8 mouse cellular contexts compared by ENCODE assay signal in the genomic region with DNA sequence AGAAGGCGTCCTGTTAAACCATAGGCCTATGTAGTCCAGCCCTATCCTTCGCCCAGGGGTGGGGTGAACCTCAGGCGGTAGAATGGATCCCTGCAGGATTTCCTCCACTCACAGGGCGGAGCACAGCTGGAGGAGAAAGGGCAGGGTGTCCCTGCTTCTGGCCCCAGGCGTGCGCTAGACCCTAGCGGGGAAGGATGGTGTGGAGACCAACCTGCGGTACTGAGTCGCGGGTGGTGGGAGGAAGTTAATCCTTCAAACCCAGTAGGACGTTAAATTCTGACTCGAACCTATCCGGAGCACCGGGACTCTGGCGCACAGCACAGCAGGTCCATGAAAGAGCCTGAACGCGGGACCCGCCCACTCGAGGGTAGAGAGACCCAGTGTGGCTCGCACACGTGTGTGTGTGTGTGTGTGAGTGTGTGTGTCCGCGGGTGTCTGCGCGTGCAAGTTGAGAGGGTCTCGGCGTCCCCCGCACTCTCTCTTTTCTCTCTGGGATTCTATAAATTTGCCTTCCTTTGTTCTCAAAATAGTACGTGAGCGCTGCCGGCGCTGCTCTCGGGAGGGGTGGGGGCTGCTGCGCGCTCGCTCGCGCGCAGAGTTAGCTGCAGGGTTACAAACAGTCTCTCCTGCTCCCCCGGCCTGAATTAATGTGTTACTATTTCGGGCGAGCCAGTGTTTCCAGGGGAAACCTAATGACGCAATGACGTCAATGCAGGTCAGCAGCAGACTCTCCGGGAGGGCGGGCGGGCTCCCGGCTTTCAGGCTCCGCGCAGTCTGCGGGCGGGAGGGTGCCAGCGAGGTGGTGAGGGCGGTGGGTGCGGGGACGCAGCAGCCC.
DNase-seq lines count a peak whose midpoint lies in the region; ATAC-seq and TF ChIP-seq lines count a peak whose summit lies in the region.

No protein-coding gene starts in this region.

- WGBS in heart, embryonic 14.5 days, result under 1% methylated on average over 56 of the region's 56 CpGs
- WGBS in liver, embryonic 14.5 days (ENCODE audit: insufficient replicate concordance), result 2% methylated on average over 56 of the region's 56 CpGs

- no peak overlapping the region for H3K27ac ChIP-seq in gastrocnemius, adult 2 months
- H3K27ac ChIP-seq in heart, embryonic 14.5 days (replicated peaks in 1 of 2; ENCODE audit: control insufficient read depth in 1 of 2, insufficient read depth in 1 of 2, low read depth in 2 of 2, low read length in 2 of 2), result no peak overlapping the region
- H3K27ac ChIP-seq in liver, embryonic 14.5 days, result no peak overlapping the region

- no peaks in the 10 kb centered on the region for H3K9me3 ChIP-seq in heart, embryonic 14.5 days (ENCODE audit: control insufficient read depth, low read length)
- no peaks in the 10 kb centered on the region for H3K9me3 ChIP-seq in liver, embryonic 14.5 days (ENCODE audit: control insufficient read depth, low read length)

- intact Hi-C loops in gastrocnemius, adult 2 months (cut with DNase I), result no loop called here
- intact Hi-C loops in gastrocnemius, postnatal 14 days (cut with DNase I; ENCODE audit: low total_unique reads), result no loop called here

- H3K9ac ChIP-seq in heart, embryonic 14.5 days (ENCODE audit: low read length), result peak overlapping the region; percentile 64
- H3K9ac ChIP-seq in liver, embryonic 14.5 days (replicated peaks), result no peak overlapping the region

- peaks cover 33% of the 10 kb centered on the region for H3K27me3 ChIP-seq in heart, embryonic 14.5 days (ENCODE audit: control insufficient read depth, insufficient read depth, low read length)
- peaks cover 24% of the 10 kb centered on the region for H3K27me3 ChIP-seq in liver, embryonic 14.5 days (ENCODE audit: control insufficient read depth, insufficient read depth, low read length)

- peak; percentile 30 for DNase-seq in gastrocnemius, adult 2 months
- no peak for DNase-seq in gastrocnemius, postnatal 14 days
- DNase-seq in embryo, embryonic 10 days (ENCODE audit: low spot score), result peak; percentile 69
- DNase-seq in kidney, postnatal 4 days, result peak; percentile 46 to 65
- DNase-seq in liver, embryonic 14.5 days (ENCODE audit: low read depth in 3 of 3, low spot score in 3 of 3), result no peak
- peak; percentile 60 for DNase-seq in right cerebral cortex, postnatal 14 days
- DNase-seq in urinary bladder, adult 2 months (ENCODE audit: low spot score), result no peak

- TF ChIP-seq EP300 in liver, embryonic 14.5 days (IDR thresholded peaks at IDR 0.05; ENCODE audit: low read depth), result no peak

- ATAC-seq in heart, embryonic 14.5 days (ENCODE audit: insufficient number of reproducible peaks, insufficient read depth, low FRiP score, low read depth), result 0 out of 2 replicates have a peak, but pooled peaks have one; percentile 28
- no peak for ATAC-seq in liver, embryonic 14.5 days (ENCODE audit: insufficient read depth)

- peak overlapping the region; percentile 96 for H3K4me2 ChIP-seq in heart, embryonic 14.5 days (ENCODE audit: low read length)
- H3K4me2 ChIP-seq in liver, embryonic 14.5 days (ENCODE audit: low read depth), result peak overlapping the region; percentile 44

- peak overlapping the region; percentile 67 for H3K4me3 ChIP-seq in gastrocnemius, adult 2 months
- peak overlapping the region; percentile 48 to 62 for H3K4me3 ChIP-seq in heart, embryonic 14.5 days (ENCODE audit: control insufficient read depth in 1 of 2, insufficient read depth in 1 of 2, low read depth in 1 of 2, low read length in 2 of 2)
- peak overlapping the region; percentile 0 to 14; a peak in 3 of 4 replicates for H3K4me3 ChIP-seq in liver, embryonic 14.5 days (ENCODE audit: insufficient read depth in 1 of 2, low read depth in 2 of 2, low read length in 2 of 2)

- peaks cover 5 to 14% of the 10 kb centered on the region in 2 experiments for H3K4me1 ChIP-seq in heart, embryonic 14.5 days (ENCODE audit: control insufficient read depth in 2 of 2, insufficient read depth in 2 of 2, low read length in 2 of 2)
- no peaks in the 10 kb centered on the region for H3K4me1 ChIP-seq in liver, embryonic 14.5 days (replicated peaks; ENCODE audit: control insufficient read depth in 2 of 2, insufficient read depth in 2 of 2, low read length in 1 of 2)

- H3K36me3 ChIP-seq in heart, embryonic 14.5 days (ENCODE audit: control insufficient read depth, insufficient read depth, low read length), result no peaks in the 10 kb centered on the region
- H3K36me3 ChIP-seq in liver, embryonic 14.5 days (replicated peaks; ENCODE audit: control insufficient read depth, insufficient read depth, low read depth), result no peaks in the 10 kb centered on the region

- TF ChIP-seq CTCF in gastrocnemius, adult 2 months (IDR thresholded peaks at IDR 0.05), result no peak
- no peak for TF ChIP-seq CTCF in liver, embryonic 14.5 days (IDR thresholded peaks at IDR 0.05; ENCODE audit: low read depth)

Comparison
In these comparisons a context has a peak if more than half of its experiments do, and no peak if none do; other contexts are left out.
1. DNase-seq: peak in gastrocnemius, adult 2 months (single experiment), embryo, embryonic 10 days (single experiment), kidney, postnatal 4 days (2 of 2) and right cerebral cortex, postnatal 14 days (single experiment); none in gastrocnemius, postnatal 14 days (single experiment), liver, embryonic 14.5 days (0 of 3) and urinary bladder, adult 2 months (single experiment).
2. H3K4me3 ChIP-seq: peak in every context shown above with its lines; median percentile 67 in gastrocnemius, adult 2 months; 55 in heart, embryonic 14.5 days; 7 in liver, embryonic 14.5 days.